Mouse (Mus musculus): ENCODE measurements around the gene Foxn3. TPM values are rescaled to one million over a fixed set of nuclear protein-coding genes. Genes with fewer than 3 reads are reported as not detected.

Gene Foxn3
- polyA plus RNA-seq, 1 experiment from 2014 or later: 85.9 TPM

DNA sequence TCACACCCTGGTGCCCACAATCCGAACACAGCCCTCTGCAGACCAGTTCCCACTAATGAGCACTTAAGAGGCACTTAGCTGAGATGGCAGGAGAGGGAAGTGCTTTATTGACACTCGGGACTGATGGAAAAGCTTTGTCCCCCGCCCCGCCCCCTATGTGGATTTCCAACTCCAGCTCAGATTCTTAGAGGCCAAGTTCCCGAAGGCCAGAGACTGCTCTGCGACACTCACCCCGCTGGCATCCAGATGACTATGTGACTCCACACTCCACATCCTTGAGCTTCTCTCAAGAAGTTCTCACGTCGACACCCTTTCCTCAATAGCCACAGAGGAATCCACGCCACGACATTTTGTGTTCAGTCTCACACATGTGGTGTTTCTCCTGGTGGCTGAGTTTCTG, 295.6 kb downstream of the Foxn3 start:
- Histone ChIP-seq H3K4me1 (peaks cover 19% of the 10 kb centered on the region), H3K27ac (no peak overlapping the region), H3K4me3 (no peak overlapping the region), H3K36me3 (replicated peaks) (no peaks in the 10 kb centered on the region), H3K9me3 (no peaks in the 10 kb centered on the region), H3K27me3 (replicated peaks) (no peaks in the 10 kb centered on the region), H3K4me2 (no peak overlapping the region), H3K9ac (no peak overlapping the region)
- ATAC-seq (replicated peaks): no peak
- WGBS: 81% methylated on average over 11 of the region's 11 CpGs

DNA sequence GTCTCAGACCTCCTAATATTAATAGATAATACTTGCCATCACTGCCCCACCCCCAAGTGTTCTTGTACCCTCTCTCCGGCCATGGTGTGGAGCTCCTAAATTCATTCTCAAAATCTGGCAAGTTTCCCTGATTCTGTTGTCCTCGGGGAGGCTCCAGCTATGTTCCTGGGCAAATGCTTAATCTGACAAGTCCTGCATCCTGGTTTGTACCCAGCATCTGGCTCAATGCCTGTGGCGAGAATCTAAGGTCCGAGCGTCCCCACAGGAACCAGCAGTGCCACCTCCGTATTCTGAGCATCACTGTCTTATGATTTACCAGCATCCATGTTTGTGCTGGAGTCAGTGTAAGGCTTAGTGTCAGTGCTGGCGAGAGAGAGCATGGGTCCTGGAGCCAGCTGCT, 296.9 kb downstream of the Foxn3 start:
- H3K27ac ChIP-seq: no peak overlapping the region
- ATAC-seq (replicated peaks): no peak
- WGBS: 81% methylated on average over 7 of the region's 7 CpGs
- H3K4me2 ChIP-seq: no peak overlapping the region
- H3K27me3 ChIP-seq (replicated peaks): no peaks in the 10 kb centered on the region
- no peaks in the 10 kb centered on the region for H3K9me3 ChIP-seq
- peaks cover 19% of the 10 kb centered on the region for H3K4me1 ChIP-seq
- no peak overlapping the region for H3K9ac ChIP-seq
- no peak overlapping the region for H3K4me3 ChIP-seq
- no peaks in the 10 kb centered on the region for H3K36me3 ChIP-seq (replicated peaks)

DNA sequence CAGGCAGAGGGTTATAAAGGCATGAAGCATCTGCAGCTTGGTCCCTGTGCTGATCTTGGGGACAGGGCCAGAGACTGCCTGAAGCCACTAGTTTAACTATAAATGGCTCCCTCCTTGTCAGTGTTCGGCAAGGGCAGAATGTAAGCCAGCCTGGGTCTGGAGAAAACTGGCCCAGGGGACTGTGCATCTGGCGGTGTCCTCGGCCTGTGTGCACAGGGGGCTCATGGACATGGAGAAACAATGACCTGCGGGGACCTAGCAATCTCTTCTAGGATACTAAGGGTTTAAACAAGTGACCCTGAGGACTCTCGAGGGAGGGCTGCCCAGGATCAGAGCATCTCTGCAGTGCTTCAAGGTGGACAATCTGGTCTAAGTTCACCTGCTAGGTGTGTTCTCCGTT, 297.6 kb downstream of the Foxn3 start:
- H3K4me2 ChIP-seq: no peak overlapping the region
- H3K9me3 ChIP-seq: no peaks in the 10 kb centered on the region
- no peak overlapping the region for H3K27ac ChIP-seq
- peaks cover 19% of the 10 kb centered on the region for H3K4me1 ChIP-seq
- H3K4me3 ChIP-seq: no peak overlapping the region
- H3K27me3 ChIP-seq (replicated peaks): no peaks in the 10 kb centered on the region
- 89% methylated on average over 6 of the region's 6 CpGs for WGBS
- no peaks in the 10 kb centered on the region for H3K36me3 ChIP-seq (replicated peaks)
- ATAC-seq (replicated peaks): no peak
- no peak overlapping the region for H3K9ac ChIP-seq

DNA sequence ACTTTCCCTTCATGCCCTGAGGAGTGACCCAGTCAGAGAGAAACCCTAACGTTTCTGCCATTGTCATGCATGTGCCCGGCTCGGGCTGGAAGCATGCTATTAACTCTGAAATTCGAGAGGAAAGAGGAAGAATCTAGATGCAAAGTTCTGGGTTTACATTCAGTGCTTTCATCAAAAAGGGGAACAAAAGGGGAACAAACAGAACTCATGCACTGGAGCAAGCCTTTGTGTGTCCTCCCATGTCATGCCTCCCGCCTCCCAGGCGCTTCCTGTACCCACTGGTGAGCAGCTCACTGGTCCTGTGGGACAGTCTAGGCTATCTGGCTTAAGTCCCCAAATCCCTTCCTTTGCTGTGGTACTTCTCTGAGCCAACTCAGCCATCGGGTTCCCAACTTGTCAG, 299.0 kb downstream of the Foxn3 start:
- ATAC-seq (replicated peaks): no peak
- Histone ChIP-seq H3K9me3 (no peaks in the 10 kb centered on the region), H3K9ac (no peak overlapping the region), H3K4me2 (no peak overlapping the region), H3K27me3 (replicated peaks) (no peaks in the 10 kb centered on the region), H3K4me3 (no peak overlapping the region), H3K27ac (no peak overlapping the region), H3K36me3 (replicated peaks) (no peaks in the 10 kb centered on the region), H3K4me1 (peaks cover 19% of the 10 kb centered on the region)
- WGBS: 61% methylated on average over 7 of the region's 7 CpGs

DNA sequence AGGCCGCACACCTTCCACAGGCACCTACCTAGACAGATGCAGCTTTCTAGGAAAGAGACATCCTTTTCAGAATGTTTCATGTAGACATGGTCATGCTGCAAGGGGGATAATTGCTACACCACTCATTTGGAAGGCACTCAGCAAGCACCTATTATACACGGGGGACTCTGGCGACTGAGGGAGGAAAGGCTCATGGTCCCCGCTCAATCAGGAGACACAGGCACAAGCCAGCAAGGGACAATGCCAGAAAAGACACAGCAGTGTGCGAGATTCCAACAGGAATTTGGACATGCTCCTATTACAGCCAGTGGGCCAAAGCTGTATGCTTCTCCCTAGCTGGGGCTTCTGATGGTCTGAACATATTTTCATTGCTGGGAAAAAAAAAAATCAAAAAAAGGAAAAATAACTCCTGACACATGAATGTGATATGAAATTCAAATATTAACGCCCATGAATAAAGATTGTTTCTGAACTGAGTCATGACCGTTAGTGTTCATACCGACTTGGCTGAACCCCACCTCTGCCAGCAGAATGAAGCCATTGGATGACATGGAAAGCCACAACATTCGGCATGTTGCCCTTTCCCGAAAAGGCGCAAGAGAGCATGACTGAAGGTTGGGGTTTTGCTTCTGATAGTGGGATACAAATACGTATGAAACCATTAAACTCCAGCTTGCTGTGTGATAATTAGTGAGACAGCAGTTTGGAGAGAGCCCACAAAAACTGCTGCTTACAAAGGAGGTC, 299.6 kb downstream of the Foxn3 start:
- Histone ChIP-seq H3K27ac (no peak overlapping the region), H3K4me2 (no peak overlapping the region), H3K9me3 (no peaks in the 10 kb centered on the region), H3K4me1 (0 out of 2 replicates have a peak, but pooled peaks cover 14% of the 10 kb centered on the region), H3K4me3 (no peak overlapping the region), H3K36me3 (replicated peaks) (no peaks in the 10 kb centered on the region), H3K27me3 (replicated peaks) (no peaks in the 10 kb centered on the region), H3K9ac (no peak overlapping the region)
- 69% methylated on average over 12 of the region's 12 CpGs for WGBS
- no peak for ATAC-seq (replicated peaks)

DNA sequence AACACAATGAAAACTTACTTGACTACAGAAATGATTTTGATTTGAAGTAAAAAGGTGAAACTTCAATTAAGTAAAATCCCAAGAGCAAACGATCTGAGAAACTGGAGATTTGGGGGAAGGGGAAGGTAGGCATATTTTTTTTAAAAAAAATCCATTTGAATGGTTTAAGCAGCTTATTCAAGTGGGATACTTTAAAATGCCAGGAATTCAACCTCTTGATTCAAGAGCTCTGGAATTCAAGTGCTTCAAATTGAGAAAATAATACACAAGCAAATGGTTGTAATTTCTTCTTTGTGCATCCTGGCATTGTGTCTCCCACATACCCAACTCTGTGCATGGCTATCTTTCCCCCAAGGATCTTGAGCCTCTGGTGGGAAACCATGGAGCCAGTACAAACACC, 300.5 kb downstream of the Foxn3 start:
- no peak for ATAC-seq (replicated peaks)
- Histone ChIP-seq H3K4me3 (no peak overlapping the region), H3K27me3 (replicated peaks) (no peaks in the 10 kb centered on the region), H3K9ac (no peak overlapping the region), H3K36me3 (replicated peaks) (no peaks in the 10 kb centered on the region), H3K27ac (no peak overlapping the region), H3K4me2 (no peak overlapping the region), H3K9me3 (no peaks in the 10 kb centered on the region), H3K4me1 (peaks cover 21% of the 10 kb centered on the region; the same call in 1 of the 2 replicates)
- WGBS: 64% methylated on average over 1 of the region's 1 CpGs

DNA sequence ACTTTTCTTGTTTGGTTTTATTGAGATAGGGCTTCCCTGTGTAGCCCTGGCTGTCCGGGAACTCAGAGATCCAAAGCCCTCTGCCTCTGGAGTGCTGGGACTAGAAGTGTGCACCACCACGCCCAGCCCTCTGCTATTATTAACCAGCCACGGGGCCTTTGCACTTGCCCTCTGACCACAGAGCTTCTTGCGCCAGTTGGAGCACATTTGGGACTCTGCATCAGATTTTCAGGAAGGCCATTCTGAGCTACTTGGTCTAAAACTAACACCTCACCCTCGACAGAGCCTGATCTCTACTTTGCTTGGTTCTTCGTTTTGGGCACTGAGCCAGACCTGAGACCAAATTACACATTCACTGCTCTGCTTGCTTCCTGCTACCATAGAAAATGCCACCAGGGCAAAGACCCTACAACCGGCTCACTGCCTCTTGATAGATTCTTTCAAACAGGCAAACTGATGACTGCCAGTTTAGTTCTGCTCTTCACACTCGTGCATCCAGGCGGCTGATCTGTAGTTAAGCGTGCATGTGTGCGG, 301.2 kb downstream of the Foxn3 start:
- Histone ChIP-seq H3K27ac (no peak overlapping the region), H3K9ac (no peak overlapping the region), H3K36me3 (replicated peaks) (no peaks in the 10 kb centered on the region), H3K4me3 (no peak overlapping the region), H3K4me1 (peaks cover 25% of the 10 kb centered on the region; the same call in 1 of the 2 replicates), H3K27me3 (replicated peaks) (no peaks in the 10 kb centered on the region), H3K4me2 (no peak overlapping the region), H3K9me3 (no peaks in the 10 kb centered on the region)
- 85% methylated on average over 11 of the region's 11 CpGs for WGBS
- ATAC-seq (replicated peaks): no peak

DNA sequence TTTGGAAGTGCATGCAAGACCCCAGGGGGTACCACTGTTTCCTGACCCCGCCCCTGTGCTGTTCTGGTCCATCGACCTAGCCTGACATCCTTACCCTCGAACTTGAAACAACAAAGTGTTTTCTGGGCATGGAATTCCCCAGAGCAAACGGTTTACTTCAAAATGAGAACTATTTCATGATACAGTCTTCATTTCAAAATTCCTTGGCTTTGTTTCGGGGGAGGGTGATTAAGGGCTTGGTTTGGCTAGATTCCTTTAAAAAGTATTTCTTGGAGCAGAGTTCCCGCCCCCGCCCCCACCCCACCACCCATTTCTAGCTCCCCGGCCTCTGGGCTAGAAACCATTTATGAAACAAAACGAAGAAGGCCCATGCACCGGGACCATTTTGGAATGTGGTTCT, 303.2 kb downstream of the Foxn3 start:
- H3K36me3 ChIP-seq (replicated peaks): no peaks in the 10 kb centered on the region
- no peaks in the 10 kb centered on the region for H3K27me3 ChIP-seq (replicated peaks)
- H3K9ac ChIP-seq: no peak overlapping the region
- H3K27ac ChIP-seq: no peak overlapping the region
- no peak for ATAC-seq (replicated peaks)
- H3K4me1 ChIP-seq: peaks cover 25% of the 10 kb centered on the region; the same call in 1 of the 2 replicates
- H3K4me2 ChIP-seq: no peak overlapping the region
- H3K9me3 ChIP-seq: no peaks in the 10 kb centered on the region
- 74% methylated on average over 10 of the region's 10 CpGs for WGBS
- H3K4me3 ChIP-seq: no peak overlapping the region

DNA sequence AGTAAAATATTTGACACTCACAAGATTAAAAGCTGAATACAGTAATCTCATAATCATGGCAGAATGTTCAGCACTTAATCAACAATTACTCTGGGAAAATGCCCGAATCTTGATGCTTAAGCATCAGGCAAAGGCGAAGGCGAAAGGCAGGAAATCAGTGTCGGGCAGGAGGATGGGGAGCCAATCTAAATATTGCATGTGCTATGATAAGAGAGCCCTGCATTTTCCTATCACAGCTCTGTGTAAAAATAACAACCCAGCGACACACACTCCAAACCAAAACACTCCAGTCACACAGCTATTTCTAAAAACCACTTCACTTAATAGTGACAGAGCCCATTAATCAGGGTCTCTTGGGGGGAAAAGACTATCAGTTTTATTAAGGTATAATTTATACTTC, 305.8 kb downstream of the Foxn3 start:
- no peak overlapping the region for H3K27ac ChIP-seq
- no peaks in the 10 kb centered on the region for H3K9me3 ChIP-seq
- 75% methylated on average over 5 of the region's 5 CpGs for WGBS
- peaks cover 16% of the 10 kb centered on the region; the same call in 1 of the 2 replicates for H3K4me1 ChIP-seq
- H3K9ac ChIP-seq: no peak overlapping the region
- H3K4me3 ChIP-seq: no peak overlapping the region
- H3K27me3 ChIP-seq (replicated peaks): no peaks in the 10 kb centered on the region
- ATAC-seq (replicated peaks): no peak
- H3K4me2 ChIP-seq: no peak overlapping the region
- H3K36me3 ChIP-seq (replicated peaks): no peaks in the 10 kb centered on the region

DNA sequence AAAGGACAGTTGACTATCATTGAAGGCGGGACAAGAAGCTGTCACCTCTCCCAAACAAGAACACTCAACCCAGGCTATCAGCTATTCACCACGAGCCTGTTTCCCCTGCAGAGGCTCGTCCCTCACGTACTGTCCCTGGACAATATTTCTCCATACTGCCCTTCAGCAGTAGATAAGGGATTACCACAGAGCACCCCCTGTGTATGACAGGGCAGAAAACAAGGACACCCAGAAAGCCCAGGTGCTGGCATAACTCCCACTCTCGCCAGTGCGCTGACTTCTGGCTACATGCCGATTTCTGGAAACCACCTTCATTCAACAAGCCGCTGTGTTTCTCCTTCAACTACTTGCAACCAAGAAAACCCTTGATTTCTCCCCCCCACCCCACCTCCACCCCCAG, 306.4 kb downstream of the Foxn3 start:
- Histone ChIP-seq H3K36me3 (replicated peaks) (no peaks in the 10 kb centered on the region), H3K27me3 (replicated peaks) (no peaks in the 10 kb centered on the region), H3K27ac (no peak overlapping the region)

DNA sequence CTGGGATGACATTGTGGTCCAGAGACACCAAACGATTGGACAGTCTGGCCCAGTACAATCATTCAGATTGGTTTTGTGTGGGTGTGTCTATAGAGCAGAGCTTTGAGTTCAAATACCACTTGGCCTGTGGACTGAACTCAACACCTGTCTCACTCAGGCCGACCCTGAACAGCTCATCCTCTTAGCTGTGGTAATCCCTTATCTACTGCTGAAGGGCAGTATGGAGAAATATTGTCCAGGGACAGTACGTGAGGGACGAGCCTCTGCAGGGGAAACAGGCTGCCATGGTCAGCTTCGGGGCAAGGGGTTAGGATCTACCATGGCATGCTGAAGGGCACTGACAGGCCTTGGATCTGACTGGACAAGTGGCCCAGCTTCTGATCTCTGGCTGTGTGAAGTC, 306.9 kb downstream of the Foxn3 start:
- Histone ChIP-seq H3K4me1 (peaks cover 16% of the 10 kb centered on the region; the same call in 1 of the 2 replicates), H3K27me3 (replicated peaks) (no peaks in the 10 kb centered on the region), H3K4me3 (no peak overlapping the region), H3K9me3 (no peaks in the 10 kb centered on the region), H3K4me2 (no peak overlapping the region), H3K36me3 (replicated peaks) (no peaks in the 10 kb centered on the region), H3K27ac (no peak overlapping the region), H3K9ac (no peak overlapping the region)
- ATAC-seq (replicated peaks): no peak
- 91% methylated on average over 5 of the region's 5 CpGs for WGBS

More for the DNA sequence above, 306.4 kb downstream of the Foxn3 start:
- Histone ChIP-seq H3K4me2 (no peak overlapping the region), H3K9me3 (no peaks in the 10 kb centered on the region), H3K9ac (no peak overlapping the region), H3K4me3 (no peak overlapping the region), H3K4me1 (peaks cover 16% of the 10 kb centered on the region; the same call in 1 of the 2 replicates)
- 85% methylated on average over 8 of the region's 8 CpGs for WGBS
- no peak for ATAC-seq (replicated peaks)

DNA sequence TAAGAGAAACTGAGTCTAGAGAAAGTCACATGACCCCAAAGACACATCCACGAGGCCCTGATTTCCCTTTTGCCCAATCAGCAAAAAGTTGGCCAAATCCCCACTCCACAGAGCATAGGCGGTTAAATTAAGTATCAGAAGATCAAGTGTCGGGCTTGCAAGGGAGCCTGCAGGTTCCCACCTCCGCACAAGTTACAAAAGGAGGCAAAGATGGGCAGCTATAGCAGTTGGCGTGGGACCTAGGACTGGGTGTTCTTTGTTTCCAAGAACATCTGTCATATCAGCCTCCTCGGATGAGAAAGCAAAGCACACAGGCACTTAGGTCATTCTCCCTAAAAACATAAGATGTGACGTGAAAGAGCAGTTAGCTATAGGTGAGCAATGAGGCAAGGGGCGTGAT, 308.9 kb downstream of the Foxn3 start:
- Histone ChIP-seq H3K9me3 (no peaks in the 10 kb centered on the region), H3K4me3 (no peak overlapping the region), H3K27me3 (replicated peaks) (no peaks in the 10 kb centered on the region), H3K27ac (no peak overlapping the region), H3K9ac (no peak overlapping the region), H3K36me3 (replicated peaks) (no peaks in the 10 kb centered on the region), H3K4me1 (peaks cover 11% of the 10 kb centered on the region; the same call in 1 of the 2 replicates), H3K4me2 (no peak overlapping the region)
- no peak for ATAC-seq (replicated peaks)
- WGBS: 86% methylated on average over 8 of the region's 8 CpGs

DNA sequence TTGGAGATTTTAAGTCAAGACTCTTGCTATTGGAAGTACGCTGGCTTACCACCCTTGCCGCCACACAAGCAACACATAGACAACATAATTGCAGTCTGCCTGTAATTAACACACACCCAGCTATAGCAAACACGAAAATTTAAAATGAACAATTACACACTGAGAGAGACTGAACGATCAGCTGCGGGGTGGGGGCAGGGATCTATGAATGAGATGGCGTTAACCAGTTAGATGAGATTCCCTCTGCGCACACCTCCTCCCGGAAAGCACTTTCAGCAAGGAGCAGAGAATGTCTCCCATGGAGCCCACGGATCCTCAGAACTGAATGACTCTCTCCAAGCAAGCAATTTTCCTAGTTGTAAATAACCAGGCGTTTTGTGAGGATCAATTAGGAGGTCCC, 309.8 kb downstream of the Foxn3 start:
- no peaks in the 10 kb centered on the region for H3K9me3 ChIP-seq
- no peak overlapping the region for H3K4me3 ChIP-seq
- no peak overlapping the region for H3K27ac ChIP-seq
- H3K4me1 ChIP-seq: peaks cover 10% of the 10 kb centered on the region; the same call in 1 of the 2 replicates
- H3K9ac ChIP-seq: no peak overlapping the region
- H3K27me3 ChIP-seq (replicated peaks): no peaks in the 10 kb centered on the region
- H3K4me2 ChIP-seq: no peak overlapping the region
- H3K36me3 ChIP-seq (replicated peaks): no peaks in the 10 kb centered on the region
- 85% methylated on average over 10 of the region's 10 CpGs for WGBS
- ATAC-seq (replicated peaks): no peak
